Mouse (Mus musculus): ENCODE data around the gene Gm28079. TPM values are rescaled to one million over a fixed set of nuclear protein-coding genes. Genes with fewer than 3 reads are reported as not detected.
"Not testable (repeated sequence)": the region's sequence is repeated elsewhere in the genome, so short reads cannot be mapped to it uniquely, and the experiment has no call there.

Gene Gm28079
- not detected in 2 replicates for polyA plus RNA-seq (2016; fragmentation: Nextera tagmentation; extraction: Ambion mirVana)

- not testable (repeated sequence) for H3K27me3 ChIP-seq; ATAC-seq (ENCODE audit: insufficient number of reproducible peaks, insufficient read depth, low FRiP score, low TSS enrichment, low read depth); H3K9me3 ChIP-seq; H3K9ac ChIP-seq (replicated peaks); H3K4me3 ChIP-seq (replicated peaks); H3K36me3 ChIP-seq; H3K4me2 ChIP-seq; H3K27ac ChIP-seq; H3K4me1 ChIP-seq (replicated peaks)
- WGBS, result no CpG with 5 or more reads among the region's 1 CpGs
Observed at GRCm38 (mm10) chrY:70014799-70015198, at the start of gene Gm28079. Gene Gm28079 (minus strand): TSS chrY:70014899.

Data from limb, embryonic 12.5 days (tissue).